Mouse (Mus musculus) forebrain, embryonic 15.5 days (tissue): ENCODE measurements at regions not wholly inside any gene's neighbourhood (a gene's known extent, or its start where the extent isn't known, plus 50 kb on each side); places are given as distances from the start of the nearest gene placed in this dataset.

Experiments
- ATAC-seq: fragments of 200-750 bp; cut with Nextera tagmentation; replicated peaks from 2 replicates; pipeline ENCODE4 v1.8.0; 2017; ENCODE audit warnings: mild to moderate bottlenecking, moderate TSS enrichment, moderate library complexity
- H3K27ac ChIP-seq: fragments of 300-500 bp; sonication (generic); replicated peaks from 2 replicates; pipeline ENCODE4 v1.5.1; 2015; ENCODE audit warnings: mild to moderate bottlenecking, inconsistent platforms
- H3K27me3 ChIP-seq: fragments of 300-500 bp; sonication (generic); 2 replicates; pipeline ENCODE4 v1.6.1; 2015; ENCODE audit warnings: inconsistent platforms
- H3K36me3 ChIP-seq: fragments of 300-500 bp; sonication (generic); 2 replicates; pipeline ENCODE4 v1.6.1; 2015; ENCODE audit warnings: mild to moderate bottlenecking, inconsistent platforms
- H3K4me1 ChIP-seq: fragments of 300-500 bp; sonication (generic); 2 replicates; pipeline ENCODE4 v1.6.1; 2015; ENCODE audit warnings: inconsistent platforms
- H3K4me2 ChIP-seq: fragments of 300-500 bp; sonication (generic); replicated peaks from 2 replicates; pipeline ENCODE4 v1.6.1; 2015; ENCODE audit warnings: mild to moderate bottlenecking, inconsistent platforms
- H3K4me3 ChIP-seq: fragments of 300-500 bp; sonication (generic); 2 replicates; pipeline ENCODE4 v1.5.1; 2015; ENCODE audit warnings: mild to moderate bottlenecking, inconsistent platforms
- H3K9ac ChIP-seq: fragments of 300-500 bp; sonication (generic); replicated peaks from 2 replicates; pipeline ENCODE4 v1.6.1; 2015; ENCODE audit warnings: mild to moderate bottlenecking, inconsistent platforms
- H3K9me3 ChIP-seq: fragments of 300-500 bp; sonication (generic); 2 replicates; pipeline ENCODE4 v1.6.1; 2016; ENCODE audit warnings: inconsistent platforms
- WGBS: fragments of 180-500 bp; shearing (Covaris S2); methylation state at CpG from one replicate; pipeline ENCODE4 v1.1.7; 2015; ENCODE audit warnings: mixed read lengths; 5-methylcytosine and 5-hydroxymethylcytosine counted together

DNA sequence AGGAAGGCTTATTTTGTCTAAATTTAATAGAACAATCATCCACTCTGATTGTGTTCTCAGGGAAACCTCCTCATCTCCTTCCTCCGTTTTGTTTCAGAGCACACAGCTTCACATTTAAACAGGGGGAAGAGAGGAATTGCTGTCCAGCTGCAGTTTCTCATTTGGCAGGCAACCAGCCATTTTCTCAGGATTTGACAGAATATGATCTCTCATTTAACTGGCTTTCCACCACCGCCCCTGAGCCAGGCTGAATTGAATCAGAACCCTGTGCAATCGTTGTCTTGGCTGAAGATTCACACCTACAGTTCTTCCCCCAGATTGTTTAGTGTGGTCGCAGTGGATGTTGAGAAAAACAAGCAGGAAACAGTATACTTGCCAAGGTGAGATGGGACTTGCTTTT lies 66.9 kb upstream of the Lhcgr start:
- Histone ChIP-seq H3K27ac (0 out of 2 replicates have a peak overlapping the region, but pooled peaks have one; percentile 36), H3K4me2 (no peak overlapping the region), H3K4me3 (no peak overlapping the region), H3K27me3 (no peaks in the 10 kb centered on the region), H3K9me3 (no peaks in the 10 kb centered on the region), H3K9ac (no peak overlapping the region), H3K36me3 (no peaks in the 10 kb centered on the region), H3K4me1 (no peaks in the 10 kb centered on the region)
- WGBS = 53% methylated on average over 4 of the region's 4 CpGs
- ATAC-seq = no peak

DNA sequence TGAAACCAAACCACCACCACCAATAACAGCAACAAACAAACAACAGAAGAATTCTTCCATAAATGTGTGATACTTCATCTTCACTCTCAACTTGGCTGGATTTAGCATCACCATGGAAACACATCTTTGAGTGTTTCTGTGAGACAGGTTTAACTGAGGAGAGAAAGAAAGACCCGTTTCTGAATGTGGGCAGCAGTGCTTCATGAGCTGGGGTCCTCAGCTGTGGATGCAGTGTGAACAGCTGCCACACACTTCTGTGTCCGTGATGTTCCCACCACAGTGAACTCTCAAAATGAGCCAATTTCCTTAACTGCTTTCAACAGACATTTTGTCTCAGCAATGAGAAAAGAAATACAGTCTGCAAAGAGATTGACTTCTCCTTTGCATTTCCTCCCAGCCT lies 55.5 kb upstream of the Lhcgr start:
- WGBS = 53% methylated on average over 2 of the region's 2 CpGs
- no peak for ATAC-seq
- Histone ChIP-seq H3K27me3 (no peaks in the 10 kb centered on the region), H3K36me3 (no peaks in the 10 kb centered on the region), H3K9ac (no peak overlapping the region), H3K4me3 (no peak overlapping the region), H3K9me3 (no peaks in the 10 kb centered on the region), H3K27ac (no peak overlapping the region), H3K4me2 (no peak overlapping the region), H3K4me1 (no peaks in the 10 kb centered on the region; the same call in 1 of the 2 replicates)

DNA sequence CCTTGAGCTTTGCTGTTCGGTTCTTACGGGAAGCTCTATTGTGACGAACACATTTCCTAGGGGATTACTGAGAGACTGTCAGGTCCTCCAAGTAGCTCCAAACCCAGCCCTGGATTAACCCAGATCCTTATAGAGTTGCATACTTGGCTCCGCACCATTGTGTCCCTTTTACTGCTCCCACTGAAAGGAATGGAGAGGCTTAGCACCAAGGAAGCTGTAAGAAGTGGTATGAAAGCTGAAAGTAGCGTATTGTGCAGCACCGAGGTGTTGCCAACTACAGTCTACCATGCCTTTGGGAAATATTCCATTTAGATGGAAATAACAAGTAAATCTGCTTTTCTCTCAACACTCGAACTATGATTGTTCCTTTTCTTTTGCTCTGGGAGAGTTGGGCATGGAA lies 53.5 kb upstream of the Lhcgr start:
- Histone ChIP-seq H3K4me2 (no peak overlapping the region), H3K4me1 (no peaks in the 10 kb centered on the region; the same call in 1 of the 2 replicates), H3K36me3 (no peaks in the 10 kb centered on the region), H3K9me3 (no peaks in the 10 kb centered on the region), H3K4me3 (no peak overlapping the region), H3K27ac (no peak overlapping the region), H3K27me3 (no peaks in the 10 kb centered on the region), H3K9ac (no peak overlapping the region)
- WGBS = 61% methylated on average over 7 of the region's 7 CpGs
- peak; percentile 35; the same call in 1 of the 2 replicates for ATAC-seq
